Mouse (Mus musculus) forebrain, embryonic 16.5 days (tissue): Measurements from ENCODE around the gene Lck. TPM values are rescaled to one million over a fixed set of nuclear protein-coding genes. Genes with fewer than 3 reads are reported as not detected.

Source experiments
- ATAC-seq: fragments of 200-750 bp; cut with Nextera tagmentation; 2 replicates; pipeline ENCODE4 v1.8.0; 2017; ENCODE audit warnings: mild to moderate bottlenecking, moderate library complexity
- H3K27ac ChIP-seq: fragments of 300-500 bp; sonication (generic); 2 replicates; pipeline ENCODE4 v1.5.1; 2014; ENCODE audit warnings: low read length, control low read depth
- H3K27me3 ChIP-seq: fragments of 300-500 bp; sonication (generic); replicated peaks from 2 replicates; pipeline ENCODE4 v1.6.1; 2014; ENCODE audit warnings: low read length; ENCODE audit not compliant: control insufficient read depth, insufficient read depth
- H3K36me3 ChIP-seq: fragments of 300-500 bp; sonication (generic); 2 replicates; pipeline ENCODE4 v1.6.1; 2014; ENCODE audit not compliant: control insufficient read depth, insufficient read depth
- H3K4me1 ChIP-seq: fragments of 300-500 bp; sonication (generic); replicated peaks from 2 replicates; pipeline ENCODE4 v1.6.1; 2014; ENCODE audit warnings: low read length; ENCODE audit not compliant: control insufficient read depth, insufficient read depth
- H3K4me2 ChIP-seq: fragments of 300-500 bp; sonication (generic); 2 replicates; pipeline ENCODE4 v1.6.1; 2014; ENCODE audit warnings: mild to moderate bottlenecking, low read length, control low read depth
- H3K4me3 ChIP-seq: fragments of 300-500 bp; sonication (generic); replicated peaks from 2 replicates; pipeline ENCODE4 v1.5.1; 2014; ENCODE audit warnings: mild to moderate bottlenecking, low read length, control low read depth
- H3K9ac ChIP-seq: fragments of 300-500 bp; sonication (generic); replicated peaks from 2 replicates; pipeline ENCODE4 v1.6.1; 2014; ENCODE audit warnings: low read depth, low read length, control low read depth
- H3K9me3 ChIP-seq: fragments of 300-500 bp; sonication (generic); 2 replicates; pipeline ENCODE4 v1.6.1; 2016; ENCODE audit warnings: low read length; ENCODE audit not compliant: control insufficient read depth
- WGBS: fragments of 180-500 bp; shearing (Covaris S2); extraction: QIAGEN DNeasy Blood & Tissue Kit; methylation state at CpG from one replicate; pipeline ENCODE4 v1.1.7; 2014; 5-methylcytosine and 5-hydroxymethylcytosine counted together
- polyA plus RNA-seq: library from polyadenylated mRNA; unstranded; fragments of >200 nt; fragmentation: Nextera tagmentation; extraction: Ambion mirVana; gene quantifications from 2 replicates; pipeline ENCODE4 v1.2.1, GENCODE M21; 2015

Gene Lck
- polyA plus RNA-seq, 1 experiment from 2014 or later = 11.1 TPM

- H3K27me3 ChIP-seq = no peaks in the 10 kb centered on the region
- H3K4me1 ChIP-seq = peaks cover 7% of the 10 kb centered on the region
- H3K9me3 ChIP-seq = no peaks in the 10 kb centered on the region
- no peak overlapping the region for H3K27ac ChIP-seq
- no peak for ATAC-seq
- no peak overlapping the region for H3K4me2 ChIP-seq
- no peak overlapping the region for H3K9ac ChIP-seq
- no peaks in the 10 kb centered on the region for H3K36me3 ChIP-seq
- H3K4me3 ChIP-seq = no peak overlapping the region
- 65% methylated on average over 7 of the region's 8 CpGs for WGBS
Observed at GRCm38 (mm10) chr4:129575171-129575844, 1.9 kb upstream of the Lck start.

GRCm38 (mm10) chr4:129573093-129573370 lies 409 bp downstream of the Lck start:
- Histone ChIP-seq H3K4me1 (peaks cover 7% of the 10 kb centered on the region), H3K27ac (no peak overlapping the region), H3K9me3 (no peaks in the 10 kb centered on the region), H3K36me3 (no peaks in the 10 kb centered on the region), H3K9ac (no peak overlapping the region), H3K27me3 (no peaks in the 10 kb centered on the region), H3K4me2 (no peak overlapping the region), H3K4me3 (no peak overlapping the region)
- no peak for ATAC-seq
- WGBS = 93% methylated on average over 4 of the region's 4 CpGs

- no peaks in the 10 kb centered on the region for H3K36me3 ChIP-seq
- no peak overlapping the region for H3K9ac ChIP-seq
- 84% methylated on average over 13 of the region's 13 CpGs for WGBS
- H3K9me3 ChIP-seq = no peaks in the 10 kb centered on the region
- no peak overlapping the region for H3K4me2 ChIP-seq
- no peak for ATAC-seq
- H3K27me3 ChIP-seq = no peaks in the 10 kb centered on the region
- H3K4me1 ChIP-seq = peaks cover 7% of the 10 kb centered on the region
- H3K27ac ChIP-seq = no peak overlapping the region
- H3K4me3 ChIP-seq = no peak overlapping the region
Observed at GRCm38 (mm10) chr4:129572236-129573092, 977 bp downstream of the Lck start.

- 74% methylated on average over 8 of the region's 8 CpGs for WGBS
- Histone ChIP-seq H3K36me3 (no peaks in the 10 kb centered on the region), H3K4me2 (no peak overlapping the region), H3K27ac (no peak overlapping the region), H3K9me3 (no peaks in the 10 kb centered on the region), H3K27me3 (no peaks in the 10 kb centered on the region), H3K4me1 (no peaks in the 10 kb centered on the region), H3K4me3 (no peak overlapping the region), H3K9ac (no peak overlapping the region)
- ATAC-seq = no peak
Observed at GRCm38 (mm10) chr4:129571551-129572084, 1.8 kb downstream of the Lck start.

- no peak overlapping the region for H3K9ac ChIP-seq
- H3K4me3 ChIP-seq = no peak overlapping the region
- H3K27me3 ChIP-seq = no peaks in the 10 kb centered on the region
- no peaks in the 10 kb centered on the region for H3K9me3 ChIP-seq
- no peak overlapping the region for H3K4me2 ChIP-seq
- WGBS = 92% methylated on average over 6 of the region's 6 CpGs
- no peak overlapping the region for H3K27ac ChIP-seq
- no peak for ATAC-seq
- no peaks in the 10 kb centered on the region for H3K4me1 ChIP-seq
- H3K36me3 ChIP-seq = no peaks in the 10 kb centered on the region
Observed at GRCm38 (mm10) chr4:129570028-129570427, 3.4 kb downstream of the Lck start.

GRCm38 (mm10) chr4:129568366-129568765 lies 5.1 kb downstream of the Lck start:
- H3K9ac ChIP-seq = no peak overlapping the region
- H3K36me3 ChIP-seq = no peaks in the 10 kb centered on the region
- H3K9me3 ChIP-seq = no peaks in the 10 kb centered on the region
- no peak overlapping the region for H3K4me3 ChIP-seq
- no peak overlapping the region for H3K27ac ChIP-seq
- WGBS = 94% methylated on average over 7 of the region's 7 CpGs
- H3K4me1 ChIP-seq = no peaks in the 10 kb centered on the region
- no peaks in the 10 kb centered on the region for H3K27me3 ChIP-seq
- no peak overlapping the region for H3K4me2 ChIP-seq
- no peak for ATAC-seq

GRCm38 (mm10) chr4:129565139-129565538 lies 8.3 kb downstream of the Lck start:
- ATAC-seq = no peak
- no peak overlapping the region for H3K9ac ChIP-seq
- H3K27me3 ChIP-seq = no peaks in the 10 kb centered on the region
- H3K27ac ChIP-seq = no peak overlapping the region
- 86% methylated on average over 6 of the region's 6 CpGs for WGBS
- no peaks in the 10 kb centered on the region for H3K9me3 ChIP-seq
- H3K4me2 ChIP-seq = no peak overlapping the region
- no peaks in the 10 kb centered on the region for H3K36me3 ChIP-seq
- no peaks in the 10 kb centered on the region for H3K4me1 ChIP-seq
- no peak overlapping the region for H3K4me3 ChIP-seq

- 88% methylated on average over 8 of the region's 8 CpGs for WGBS
- H3K36me3 ChIP-seq = no peaks in the 10 kb centered on the region
- no peak overlapping the region for H3K27ac ChIP-seq
- H3K4me2 ChIP-seq = no peak overlapping the region
- ATAC-seq = no peak
- H3K4me1 ChIP-seq = no peaks in the 10 kb centered on the region
- H3K4me3 ChIP-seq = no peak overlapping the region
- H3K27me3 ChIP-seq = no peaks in the 10 kb centered on the region
- no peaks in the 10 kb centered on the region for H3K9me3 ChIP-seq
- no peak overlapping the region for H3K9ac ChIP-seq
Observed at GRCm38 (mm10) chr4:129563718-129564117, 9.7 kb downstream of the Lck start.

- no peak overlapping the region for H3K4me3 ChIP-seq
- WGBS = 92% methylated on average over 5 of the region's 5 CpGs
- peaks cover 4% of the 10 kb centered on the region; the same call in 1 of the 2 replicates for H3K4me1 ChIP-seq
- no peak overlapping the region for H3K4me2 ChIP-seq
- no peaks in the 10 kb centered on the region for H3K36me3 ChIP-seq
- ATAC-seq = no peak
- H3K9me3 ChIP-seq = no peaks in the 10 kb centered on the region
- no peak overlapping the region for H3K27ac ChIP-seq
- no peak overlapping the region for H3K9ac ChIP-seq
- no peaks in the 10 kb centered on the region for H3K27me3 ChIP-seq
Observed at GRCm38 (mm10) chr4:129561184-129561583, 12.3 kb downstream of the Lck start.
